Mouse (Mus musculus): ENCODE results near the gene Acsbg1. TPM values are rescaled to one million over a fixed set of nuclear protein-coding genes. Genes with fewer than 3 reads are reported as not detected.
"Not testable (repeated sequence)": the region's sequence is repeated elsewhere in the genome, so short reads cannot be mapped to it uniquely, and the experiment has no call there.

Gene Acsbg1
- polyA plus RNA-seq, 1 experiment from 2014 or later, result 59.8 TPM

- ATAC-seq, result no peak
- H3K36me3 ChIP-seq (ENCODE audit: control insufficient read depth, insufficient read depth, low read length), result peaks cover 41% of the 10 kb centered on the region
- H3K27me3 ChIP-seq (replicated peaks; ENCODE audit: control insufficient read depth, insufficient read depth, low read length), result no peaks in the 10 kb centered on the region
- H3K4me3 ChIP-seq (ENCODE audit: low read length), result no peak overlapping the region
- H3K9ac ChIP-seq (ENCODE audit: low read depth, low read length), result no peak overlapping the region
- no peak overlapping the region for H3K4me2 ChIP-seq (ENCODE audit: low read length)
- H3K4me1 ChIP-seq (ENCODE audit: control insufficient read depth, insufficient read depth, low read depth, low read length), result no peaks in the 10 kb centered on the region
- H3K27ac ChIP-seq (ENCODE audit: low read depth, low read length), result no peak overlapping the region
- 62% methylated on average over 5 of the region's 5 CpGs for WGBS
- no peaks in the 10 kb centered on the region for H3K9me3 ChIP-seq (ENCODE audit: control insufficient read depth, low read length)
Measured at GRCm38 (mm10) chr9:54604131-54604654, 57.5 kb downstream of the Acsbg1 start.

GRCm38 (mm10) chr9:54602916-54603315 is 58.8 kb downstream of the Acsbg1 start:
- Histone ChIP-seq H3K27ac (ENCODE audit: low read depth, low read length) (no peak overlapping the region), H3K4me3 (ENCODE audit: low read length) (no peak overlapping the region), H3K27me3 (replicated peaks; ENCODE audit: control insufficient read depth, insufficient read depth, low read length) (no peaks in the 10 kb centered on the region), H3K9ac (ENCODE audit: low read depth, low read length) (no peak overlapping the region), H3K36me3 (ENCODE audit: control insufficient read depth, insufficient read depth, low read length) (peaks cover 53% of the 10 kb centered on the region), H3K4me1 (ENCODE audit: control insufficient read depth, insufficient read depth, low read depth, low read length) (no peaks in the 10 kb centered on the region), H3K4me2 (ENCODE audit: low read length) (no peak overlapping the region), H3K9me3 (ENCODE audit: control insufficient read depth, low read length) (no peaks in the 10 kb centered on the region)
- WGBS, result 80% methylated on average over 7 of the region's 7 CpGs
- no peak for ATAC-seq

GRCm38 (mm10) chr9:54602386-54602785 is 59.3 kb downstream of the Acsbg1 start:
- no peak overlapping the region for H3K27ac ChIP-seq (ENCODE audit: low read depth, low read length)
- no peak overlapping the region for H3K4me3 ChIP-seq (ENCODE audit: low read length)
- no peaks in the 10 kb centered on the region for H3K27me3 ChIP-seq (replicated peaks; ENCODE audit: control insufficient read depth, insufficient read depth, low read length)
- H3K9me3 ChIP-seq (ENCODE audit: control insufficient read depth, low read length), result no peaks in the 10 kb centered on the region
- no peak overlapping the region for H3K9ac ChIP-seq (ENCODE audit: low read depth, low read length)
- no peak for ATAC-seq
- H3K4me1 ChIP-seq (ENCODE audit: control insufficient read depth, insufficient read depth, low read depth, low read length), result no peaks in the 10 kb centered on the region
- 80% methylated on average over 2 of the region's 2 CpGs for WGBS
- H3K4me2 ChIP-seq (ENCODE audit: low read length), result no peak overlapping the region
- H3K36me3 ChIP-seq (ENCODE audit: control insufficient read depth, insufficient read depth, low read length), result peaks cover 57% of the 10 kb centered on the region

GRCm38 (mm10) chr9:54596752-54597465 is 64.8 kb downstream of the Acsbg1 start:
- no peaks in the 10 kb centered on the region for H3K9me3 ChIP-seq (ENCODE audit: control insufficient read depth, low read length)
- H3K27ac ChIP-seq (ENCODE audit: low read depth, low read length), result no peak overlapping the region
- no peak overlapping the region for H3K4me3 ChIP-seq (ENCODE audit: low read length)
- WGBS, result 94% methylated on average over 15 of the region's 15 CpGs
- no peak for ATAC-seq
- H3K4me2 ChIP-seq (ENCODE audit: low read length), result no peak overlapping the region
- H3K9ac ChIP-seq (ENCODE audit: low read depth, low read length), result no peak overlapping the region
- peaks cover 71% of the 10 kb centered on the region for H3K36me3 ChIP-seq (ENCODE audit: control insufficient read depth, insufficient read depth, low read length)
- H3K27me3 ChIP-seq (replicated peaks; ENCODE audit: control insufficient read depth, insufficient read depth, low read length), result no peaks in the 10 kb centered on the region
- H3K4me1 ChIP-seq (ENCODE audit: control insufficient read depth, insufficient read depth, low read depth, low read length), result no peaks in the 10 kb centered on the region

- H3K36me3 ChIP-seq (ENCODE audit: control insufficient read depth, insufficient read depth, low read length), result peaks cover 57% of the 10 kb centered on the region
- not testable (repeated sequence) for H3K27ac ChIP-seq (ENCODE audit: low read depth, low read length); H3K9ac ChIP-seq (ENCODE audit: low read depth, low read length); H3K9me3 ChIP-seq (ENCODE audit: control insufficient read depth, low read length); H3K4me3 ChIP-seq (ENCODE audit: low read length); H3K4me1 ChIP-seq (ENCODE audit: control insufficient read depth, insufficient read depth, low read depth, low read length); ATAC-seq; H3K27me3 ChIP-seq (replicated peaks; ENCODE audit: control insufficient read depth, insufficient read depth, low read length); H3K4me2 ChIP-seq (ENCODE audit: low read length)
- whole genome bisulfite sequencing, result 73% methylated on average over 4 of the region's 4 CpGs
Measured at GRCm38 (mm10) chr9:54593652-54594051, 68.0 kb downstream of the Acsbg1 start.

GRCm38 (mm10) chr9:54587863-54588262 is 73.8 kb downstream of the Acsbg1 start:
- H3K4me3 ChIP-seq (ENCODE audit: low read length), result no peak overlapping the region; the same call in 1 of the 2 replicates
- H3K9ac ChIP-seq (ENCODE audit: low read depth, low read length), result no peak overlapping the region; the same call in 1 of the 2 replicates
- peaks cover 15% of the 10 kb centered on the region for H3K4me1 ChIP-seq (ENCODE audit: control insufficient read depth, insufficient read depth, low read depth, low read length)
- H3K9me3 ChIP-seq (ENCODE audit: control insufficient read depth, low read length), result no peaks in the 10 kb centered on the region
- H3K27ac ChIP-seq (ENCODE audit: low read depth, low read length), result no peak overlapping the region
- peak overlapping the region; percentile 88 for H3K4me2 ChIP-seq (ENCODE audit: low read length)
- no peak for ATAC-seq
- 76% methylated on average over 4 of the region's 4 CpGs for WGBS
- H3K36me3 ChIP-seq (ENCODE audit: control insufficient read depth, insufficient read depth, low read length), result peaks cover 14% of the 10 kb centered on the region
- no peaks in the 10 kb centered on the region for H3K27me3 ChIP-seq (replicated peaks; ENCODE audit: control insufficient read depth, insufficient read depth, low read length)

- Histone ChIP-seq H3K27me3 (replicated peaks; ENCODE audit: control insufficient read depth, insufficient read depth, low read length) (no peaks in the 10 kb centered on the region), H3K36me3 (ENCODE audit: control insufficient read depth, insufficient read depth, low read length) (peaks cover 8% of the 10 kb centered on the region), H3K27ac (ENCODE audit: low read depth, low read length) (peak within 1 kb of the TSS; percentile 72), H3K4me3 (ENCODE audit: low read length) (peak within 1 kb of the TSS; percentile 98), H3K9me3 (ENCODE audit: control insufficient read depth, low read length) (no peaks in the 10 kb centered on the region), H3K4me1 (ENCODE audit: control insufficient read depth, insufficient read depth, low read depth, low read length) (peaks cover 15% of the 10 kb centered on the region), H3K4me2 (ENCODE audit: low read length) (peak within 1 kb of the TSS; percentile 88), H3K9ac (ENCODE audit: low read depth, low read length) (peak within 1 kb of the TSS; percentile 97)
- ATAC-seq, result peak; percentile 99
- WGBS, result 0% methylated on average over 55 of the region's 73 CpGs
Measured at GRCm38 (mm10) chr9:54586199-54587061, 75.2 kb downstream of the Acsbg1 start, which contains the start of gene Idh3a. Gene Idh3a (plus strand): TSS chr9:54586334.

GRCm38 (mm10) chr9:54585839-54586198 is 75.9 kb downstream of the Acsbg1 start:
- Histone ChIP-seq H3K27me3 (replicated peaks; ENCODE audit: control insufficient read depth, insufficient read depth, low read length) (no peaks in the 10 kb centered on the region), H3K9ac (ENCODE audit: low read depth, low read length) (peak overlapping the region; percentile 56), H3K9me3 (ENCODE audit: control insufficient read depth, low read length) (no peaks in the 10 kb centered on the region), H3K36me3 (ENCODE audit: control insufficient read depth, insufficient read depth, low read length) (peaks cover 5% of the 10 kb centered on the region), H3K4me2 (ENCODE audit: low read length) (peak overlapping the region; percentile 88), H3K27ac (ENCODE audit: low read depth, low read length) (0 out of 2 replicates have a peak overlapping the region, but pooled peaks have one; percentile 4), H3K4me1 (ENCODE audit: control insufficient read depth, insufficient read depth, low read depth, low read length) (peaks cover 15% of the 10 kb centered on the region), H3K4me3 (ENCODE audit: low read length) (peak overlapping the region; percentile 98)
- ATAC-seq, result no peak
- WGBS, result 33% methylated on average over 5 of the region's 5 CpGs

GRCm38 (mm10) chr9:54584127-54584526 is 77.5 kb downstream of the Acsbg1 start:
- peaks cover 15% of the 10 kb centered on the region for H3K4me1 ChIP-seq (ENCODE audit: control insufficient read depth, insufficient read depth, low read depth, low read length)
- ATAC-seq; H3K4me3 ChIP-seq (ENCODE audit: low read length); H3K9me3 ChIP-seq (ENCODE audit: control insufficient read depth, low read length); H3K27ac ChIP-seq (ENCODE audit: low read depth, low read length); H3K36me3 ChIP-seq (ENCODE audit: control insufficient read depth, insufficient read depth, low read length); H3K27me3 ChIP-seq (replicated peaks; ENCODE audit: control insufficient read depth, insufficient read depth, low read length); H3K9ac ChIP-seq (ENCODE audit: low read depth, low read length); H3K4me2 ChIP-seq (ENCODE audit: low read length): not testable (repeated sequence)
- WGBS, result 89% methylated on average over 2 of the region's 2 CpGs

All from hindbrain, embryonic 16.5 days (tissue).